ENCODE assay signal across 8 mouse cellular contexts in the genomic region with DNA sequence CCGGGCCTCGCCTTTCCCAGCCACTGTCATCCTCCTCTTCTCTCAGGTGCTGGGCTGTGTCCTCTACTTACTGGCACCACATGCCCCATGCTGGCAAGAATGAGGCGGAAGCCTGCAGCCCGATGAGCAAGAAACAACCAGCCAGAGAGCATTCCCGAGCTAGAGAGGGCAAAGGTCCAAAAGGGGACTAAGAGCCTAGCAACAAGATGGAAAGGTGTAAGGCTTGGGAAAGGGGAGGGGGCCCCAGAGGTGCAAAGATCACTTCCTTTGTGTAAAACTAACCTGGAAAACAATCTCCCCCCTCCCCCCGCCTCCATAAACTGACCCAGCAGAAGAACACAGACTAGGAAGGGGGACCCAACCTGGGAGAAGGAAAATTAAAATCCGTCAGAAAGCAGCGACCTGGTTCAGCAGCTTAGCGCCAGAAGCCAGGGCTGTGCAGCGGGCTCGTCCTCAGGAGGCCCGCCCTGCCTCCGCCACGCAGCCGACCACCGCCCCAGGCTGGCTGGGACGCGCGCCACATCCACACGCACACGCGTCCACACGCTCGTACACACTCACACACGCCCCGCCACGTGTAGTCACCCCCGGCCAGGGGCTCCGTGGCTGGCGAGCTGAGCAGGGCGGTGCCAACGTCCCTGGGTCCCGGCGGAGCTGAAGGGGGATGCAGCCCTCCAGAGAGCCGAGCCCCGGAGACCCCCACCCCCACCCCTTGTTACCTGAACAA. TPM values are rescaled to one million over a fixed set of nuclear protein-coding genes. Genes with fewer than 3 reads are reported as not detected.
DNase-seq lines count a peak whose midpoint lies in the region; ATAC-seq and TF ChIP-seq lines count a peak whose summit lies in the region.

No protein-coding gene starts in this region.

- peak overlapping the region; percentile 55 for H3K4me2 ChIP-seq in hindbrain, embryonic 12.5 days (replicated peaks)
- peak overlapping the region; percentile 47 for H3K4me2 ChIP-seq in limb, embryonic 11.5 days (ENCODE audit: low read depth, severe bottlenecking)
- H3K4me2 ChIP-seq in midbrain, embryonic 12.5 days (replicated peaks), result peak overlapping the region; percentile 54

- TF ChIP-seq CTCF in bone marrow, adult 2 months (IDR thresholded peaks at IDR 0.05; ENCODE audit: control insufficient read depth, insufficient read depth, low read length), result no peak
- TF ChIP-seq CTCF in embryonic fibroblast, embryonic 13.5 days (IDR thresholded peaks at IDR 0.05; ENCODE audit: borderline replicate concordance, insufficient read depth, low read length), result no peak

- H3K9ac ChIP-seq in hindbrain, embryonic 12.5 days, result peak overlapping the region; percentile 66
- peak overlapping the region; percentile 52 for H3K9ac ChIP-seq in limb, embryonic 11.5 days (ENCODE audit: low read length)
- H3K9ac ChIP-seq in midbrain, embryonic 12.5 days (replicated peaks), result peak overlapping the region; percentile 62

- peaks cover 1% of the 10 kb centered on the region; the same call in 1 of the 2 replicates for H3K4me1 ChIP-seq in bone marrow, adult 2 months (ENCODE audit: control insufficient read depth, insufficient read depth, low read length)
- no peaks in the 10 kb centered on the region for H3K4me1 ChIP-seq in embryonic fibroblast, embryonic 13.5 days (ENCODE audit: control insufficient read depth, insufficient read depth, low read length)
- peaks cover 4% of the 10 kb centered on the region; the same call in 1 of the 2 replicates for H3K4me1 ChIP-seq in hindbrain, embryonic 12.5 days
- H3K4me1 ChIP-seq in limb, embryonic 11.5 days (ENCODE audit: control insufficient read depth, insufficient read depth, low read length), result no peaks in the 10 kb centered on the region
- 0 out of 2 replicates have a peak, but pooled peaks cover 4% of the 10 kb centered on the region for H3K4me1 ChIP-seq in midbrain, embryonic 12.5 days

- peak overlapping the region; percentile 34 for H3K27ac ChIP-seq in bone marrow, adult 2 months (ENCODE audit: control insufficient read depth, insufficient read depth, low read depth, low read length, poor library complexity)
- H3K27ac ChIP-seq in embryonic fibroblast, embryonic 13.5 days (ENCODE audit: insufficient read depth, low read length), result no peak overlapping the region; the same call in 1 of the 2 replicates
- peak overlapping the region; percentile 62 for H3K27ac ChIP-seq in hindbrain, embryonic 12.5 days
- H3K27ac ChIP-seq in limb, embryonic 11.5 days (replicated peaks; ENCODE audit: low read depth, low read length), result no peak overlapping the region
- peak overlapping the region; percentile 25; the same call in 1 of the 2 replicates for H3K27ac ChIP-seq in midbrain, embryonic 12.5 days (replicated peaks)

- no peaks in the 10 kb centered on the region for H3K36me3 ChIP-seq in hindbrain, embryonic 12.5 days
- H3K36me3 ChIP-seq in limb, embryonic 11.5 days (ENCODE audit: control insufficient read depth, insufficient read depth, low read length), result no peaks in the 10 kb centered on the region
- no peaks in the 10 kb centered on the region for H3K36me3 ChIP-seq in midbrain, embryonic 12.5 days

- no peaks in the 10 kb centered on the region for H3K9me3 ChIP-seq in hindbrain, embryonic 12.5 days (replicated peaks)
- no peaks in the 10 kb centered on the region for H3K9me3 ChIP-seq in limb, embryonic 11.5 days (ENCODE audit: control insufficient read depth, low read length)
- H3K9me3 ChIP-seq in midbrain, embryonic 12.5 days, result no peaks in the 10 kb centered on the region

- H3K27me3 ChIP-seq in hindbrain, embryonic 12.5 days, result no peaks in the 10 kb centered on the region
- no peaks in the 10 kb centered on the region for H3K27me3 ChIP-seq in limb, embryonic 11.5 days (ENCODE audit: control insufficient read depth, insufficient read depth, low read length)
- no peaks in the 10 kb centered on the region for H3K27me3 ChIP-seq in midbrain, embryonic 12.5 days

- peak; percentile 89 for ATAC-seq in hindbrain, embryonic 12.5 days (ENCODE audit: low FRiP score)
- peak; percentile 79 for ATAC-seq in limb, embryonic 11.5 days (ENCODE audit: insufficient number of reproducible peaks, low FRiP score, low TSS enrichment, low read depth)
- peak; percentile 87 for ATAC-seq in midbrain, embryonic 12.5 days (ENCODE audit: low FRiP score, low read depth)

- DNase-seq in right cerebral cortex, adult 18-20 months, result peak; percentile 5
- DNase-seq in right cerebral cortex, postnatal 36 days (ENCODE audit: low spot score in 2 of 2), result no peak
- DNase-seq in limb, embryonic 11.5 days (ENCODE audit: low spot score), result no peak
- peak; percentile 3 for DNase-seq in thymus, postnatal 25 days

- TF ChIP-seq POLR2A in bone marrow, adult 2 months (IDR thresholded peaks at IDR 0.05; ENCODE audit: borderline replicate concordance, control insufficient read depth, low read depth, low read length), result no peak
- TF ChIP-seq POLR2A in embryonic fibroblast, embryonic 13.5 days (IDR thresholded peaks at IDR 0.05; ENCODE audit: low read depth, low read length), result no peak

- H3K4me3 ChIP-seq in bone marrow, adult 2 months (replicated peaks; ENCODE audit: control insufficient read depth, low read depth, low read length), result peak overlapping the region; percentile 87
- H3K4me3 ChIP-seq in embryonic fibroblast, embryonic 13.5 days (ENCODE audit: insufficient read depth, low read length), result peak overlapping the region; percentile 63
- peak overlapping the region; percentile 65 for H3K4me3 ChIP-seq in hindbrain, embryonic 12.5 days
- peak overlapping the region; percentile 68 for H3K4me3 ChIP-seq in limb, embryonic 11.5 days (ENCODE audit: low read depth, low read length)
- H3K4me3 ChIP-seq in midbrain, embryonic 12.5 days, result peak overlapping the region; percentile 66

- WGBS in bone marrow, adult 2 months, result 8% methylated on average over 35 of the region's 36 CpGs
- WGBS in hindbrain, embryonic 12.5 days, result 17% methylated on average over 33 of the region's 36 CpGs
- WGBS in limb, embryonic 11.5 days, result 15% methylated on average over 36 of the region's 36 CpGs
- WGBS in midbrain, embryonic 12.5 days, result 21% methylated on average over 36 of the region's 36 CpGs

RNA-seq across cellular contexts. Expression of a gene that starts 0.8 kb away (rescaled TPM):
- polyA plus RNA-seq in bone marrow, adult 2 months (2011; ENCODE audit: insufficient read depth, insufficient read length, low replicate concordance, missing spikeins), result 4.4 and 14.2 TPM in 2 replicates
- polyA plus RNA-seq in embryonic fibroblast, embryonic 13.5 days (2011; ENCODE audit: insufficient read length, low read depth, missing spikeins), result 53.6 and 53.8 TPM in 2 replicates
- polyA plus RNA-seq in hindbrain, embryonic 12.5 days (2016; fragmentation: Nextera tagmentation; extraction: Ambion mirVana), result 8.0 and 8.3 TPM in 2 replicates
- polyA plus RNA-seq in limb, embryonic 11.5 days (2014; fragmentation: Nextera tagmentation; extraction: Ambion mirVana), result 3.6 and 4.3 TPM in 2 replicates
- 5.9 and 6.2 TPM in 2 replicates for polyA plus RNA-seq in midbrain, embryonic 12.5 days (2016; fragmentation: Nextera tagmentation; extraction: Ambion mirVana)

RNA-seq across cellular contexts. Expression of a gene that starts 48.7 kb away (rescaled TPM):
- 20.2 and 29.7 TPM in 2 replicates for polyA plus RNA-seq in bone marrow, adult 2 months (2011; ENCODE audit: insufficient read depth, insufficient read length, low replicate concordance, missing spikeins)
- polyA plus RNA-seq in embryonic fibroblast, embryonic 13.5 days (2011; ENCODE audit: insufficient read length, low read depth, missing spikeins), result 26.9 and 29.3 TPM in 2 replicates
- 18.7 and 19.7 TPM in 2 replicates for polyA plus RNA-seq in hindbrain, embryonic 12.5 days (2016; fragmentation: Nextera tagmentation; extraction: Ambion mirVana)
- 25.4 and 27.3 TPM in 2 replicates for polyA plus RNA-seq in limb, embryonic 11.5 days (2014; fragmentation: Nextera tagmentation; extraction: Ambion mirVana)
- 18.4 and 22.9 TPM in 2 replicates for polyA plus RNA-seq in midbrain, embryonic 12.5 days (2016; fragmentation: Nextera tagmentation; extraction: Ambion mirVana)

Comparison
In these comparisons a context has a peak if more than half of its experiments do, and no peak if none do; other contexts are left out.
1. DNase-seq: peak in right cerebral cortex, adult 18-20 months (single experiment) and thymus, postnatal 25 days (single experiment); none in right cerebral cortex, postnatal 36 days (0 of 2) and limb, embryonic 11.5 days (single experiment).
2. H3K27ac ChIP-seq: peak in bone marrow, adult 2 months (single experiment), hindbrain, embryonic 12.5 days (single experiment) and midbrain, embryonic 12.5 days (single experiment); none in embryonic fibroblast, embryonic 13.5 days (single experiment) and limb, embryonic 11.5 days (single experiment).
3. Peak in every context shown above with its lines, with median percentiles within 50 percentile points of each other: H3K4me3 ChIP-seq, ATAC-seq, H3K4me2 ChIP-seq and H3K9ac ChIP-seq.